Mouse (Mus musculus): ENCODE data around the gene Drosha. TPM values are rescaled to one million over a fixed set of nuclear protein-coding genes. Genes with fewer than 3 reads are reported as not detected.
"Not testable (repeated sequence)": the region's sequence is repeated elsewhere in the genome, so short reads cannot be mapped to it uniquely, and the experiment has no call there.

Drosha gene
- polyA plus RNA-seq (2016; fragmentation: Nextera tagmentation; extraction: Ambion mirVana) = 58.8 and 60.7 TPM in 2 replicates

GRCm38 (mm10) chr15:12824197-12824952, at the start of gene Drosha, which contains the start of gene 6030458C11Rik:
Gene Drosha (plus strand): TSS chr15:12824815.
Gene 6030458C11Rik (minus strand): TSS chr15:12824649.
- peak within 1 kb of the TSS; percentile 71 for H3K4me2 ChIP-seq (replicated peaks)
- no peaks in the 10 kb centered on the region for H3K9me3 ChIP-seq
- H3K4me3 ChIP-seq = peak within 1 kb of the TSS; percentile 81
- no peaks in the 10 kb centered on the region for H3K27me3 ChIP-seq
- H3K27ac ChIP-seq = peak within 1 kb of the TSS; percentile 70
- peak; percentile 100 for ATAC-seq (ENCODE audit: insufficient number of reproducible peaks, insufficient read depth, low FRiP score, low TSS enrichment)
- H3K9ac ChIP-seq = peak within 1 kb of the TSS; percentile 82
- peaks cover 22% of the 10 kb centered on the region for H3K4me1 ChIP-seq
- peaks cover 44% of the 10 kb centered on the region for H3K36me3 ChIP-seq
- 1% methylated on average over 67 of the region's 67 CpGs for WGBS

DNA sequence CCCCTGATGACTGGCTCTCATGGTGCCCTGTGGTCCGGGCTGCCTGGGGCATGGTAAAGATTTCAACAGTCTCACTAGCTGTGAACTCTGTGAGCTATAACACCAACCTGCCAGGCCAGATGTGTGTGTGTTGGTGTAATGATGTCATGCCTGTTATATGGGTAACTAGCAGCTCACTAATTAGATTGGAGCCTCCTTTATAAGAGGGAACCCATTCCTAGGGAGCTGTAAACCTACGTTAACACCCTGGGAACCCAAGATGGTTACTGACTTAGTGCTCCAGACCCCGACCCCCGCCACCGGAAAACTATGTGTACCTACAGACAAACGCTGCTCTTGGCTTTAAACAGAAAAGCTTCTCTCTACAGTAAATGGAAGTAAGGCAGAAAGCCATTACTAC, 43.3 kb upstream of the Drosha start:
- no peaks in the 10 kb centered on the region for H3K9me3 ChIP-seq
- H3K4me1 ChIP-seq = no peaks in the 10 kb centered on the region
- no peak overlapping the region for H3K27ac ChIP-seq
- no peak overlapping the region for H3K4me3 ChIP-seq
- H3K9ac ChIP-seq = no peak overlapping the region
- no peaks in the 10 kb centered on the region for H3K27me3 ChIP-seq
- ATAC-seq (ENCODE audit: insufficient number of reproducible peaks, insufficient read depth, low FRiP score, low TSS enrichment) = no peak
- H3K36me3 ChIP-seq = no peaks in the 10 kb centered on the region
- no peak overlapping the region for H3K4me2 ChIP-seq (replicated peaks)
- 87% methylated on average over 6 of the region's 6 CpGs for WGBS

DNA sequence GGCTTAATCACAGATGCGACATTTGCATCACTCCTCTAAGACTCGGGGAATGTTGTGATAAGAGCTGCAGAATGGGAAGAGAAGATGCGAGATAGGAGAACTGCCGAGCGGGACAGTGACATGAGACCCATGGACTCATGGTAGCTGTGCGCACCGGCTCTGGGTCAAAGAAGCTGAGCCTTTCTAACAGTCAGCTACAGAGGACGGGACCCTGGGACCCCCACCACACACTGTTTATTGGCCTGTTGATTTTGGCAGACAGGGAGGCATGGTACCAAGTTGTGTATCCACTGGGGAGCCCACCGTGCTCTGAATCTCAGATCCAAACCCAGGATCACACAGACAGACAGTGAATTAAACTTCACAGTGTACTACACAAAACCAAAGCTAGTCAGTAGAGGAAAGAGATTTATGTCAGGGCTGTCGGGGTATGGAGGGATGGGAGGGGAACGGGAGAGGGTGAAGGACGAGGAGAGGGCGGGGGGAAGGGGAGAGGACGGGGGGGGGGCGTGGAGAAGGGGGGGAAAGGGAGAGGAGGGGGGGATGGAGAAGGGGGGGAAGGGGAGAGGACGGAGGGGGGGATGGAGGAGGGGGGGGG, 42.8 kb upstream of the Drosha start:
- Histone ChIP-seq H3K9ac (no peak overlapping the region), H3K27me3 (no peaks in the 10 kb centered on the region), H3K4me2 (replicated peaks) (no peak overlapping the region), H3K27ac (no peak overlapping the region), H3K4me3 (no peak overlapping the region), H3K4me1 (no peaks in the 10 kb centered on the region), H3K36me3 (no peaks in the 10 kb centered on the region), H3K9me3 (no peaks in the 10 kb centered on the region)
- 0 out of 2 replicates have a peak, but pooled peaks have one; percentile 15 for ATAC-seq (ENCODE audit: insufficient number of reproducible peaks, insufficient read depth, low FRiP score, low TSS enrichment)
- WGBS = 75% methylated on average over 13 of the region's 16 CpGs

- WGBS = 81% methylated on average over 5 of the region's 5 CpGs
- Histone ChIP-seq H3K9me3 (no peaks in the 10 kb centered on the region), H3K9ac (no peak overlapping the region), H3K4me3 (no peak overlapping the region), H3K27ac (no peak overlapping the region), H3K27me3 (no peaks in the 10 kb centered on the region), H3K4me2 (replicated peaks) (no peak overlapping the region), H3K36me3 (no peaks in the 10 kb centered on the region), H3K4me1 (no peaks in the 10 kb centered on the region; the same call in 1 of the 2 replicates)
- no peak for ATAC-seq (ENCODE audit: insufficient number of reproducible peaks, insufficient read depth, low FRiP score, low TSS enrichment)
These were observed 36.1 kb upstream of the Drosha start for GRCm38 (mm10) chr15:12788536-12788935.

GRCm38 (mm10) chr15:12789406-12789867, 35.2 kb upstream of the Drosha start:
- WGBS = 27% methylated on average over 10 of the region's 10 CpGs
- Histone ChIP-seq H3K27me3 (no peaks in the 10 kb centered on the region), H3K36me3 (no peaks in the 10 kb centered on the region), H3K27ac (no peak overlapping the region), H3K4me3 (no peak overlapping the region), H3K9me3 (no peaks in the 10 kb centered on the region), H3K4me1 (no peaks in the 10 kb centered on the region; the same call in 1 of the 2 replicates), H3K9ac (no peak overlapping the region), H3K4me2 (replicated peaks) (no peak overlapping the region; the same call in 1 of the 2 replicates)
- ATAC-seq (ENCODE audit: insufficient number of reproducible peaks, insufficient read depth, low FRiP score, low TSS enrichment) = no peak

DNA sequence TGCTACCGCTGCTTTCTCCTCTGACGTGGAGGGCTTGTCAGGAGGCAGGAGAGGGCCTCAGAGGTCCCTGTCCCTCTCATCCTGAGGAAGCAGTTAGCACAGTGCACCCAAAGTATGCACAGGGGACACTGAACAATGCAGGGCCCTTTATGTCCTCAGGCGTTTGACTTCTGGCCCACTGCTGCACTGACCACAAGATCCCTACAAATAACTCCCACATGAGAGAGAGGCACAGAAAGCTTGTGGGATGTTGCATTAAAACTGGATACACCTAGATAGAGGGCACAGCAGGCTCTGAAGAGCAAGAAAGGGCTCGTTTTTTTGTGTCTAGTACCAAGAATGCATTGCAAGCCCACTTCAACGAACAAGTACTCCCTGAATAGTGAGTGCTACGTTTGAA, 30.3 kb upstream of the Drosha start:
- H3K36me3 ChIP-seq = no peaks in the 10 kb centered on the region
- H3K4me1 ChIP-seq = no peaks in the 10 kb centered on the region; the same call in 1 of the 2 replicates
- H3K4me3 ChIP-seq = no peak overlapping the region
- no peak overlapping the region for H3K4me2 ChIP-seq (replicated peaks)
- 52% methylated on average over 6 of the region's 6 CpGs for WGBS
- H3K9me3 ChIP-seq = no peaks in the 10 kb centered on the region
- no peak for ATAC-seq (ENCODE audit: insufficient number of reproducible peaks, insufficient read depth, low FRiP score, low TSS enrichment)
- H3K9ac ChIP-seq = no peak overlapping the region
- no peaks in the 10 kb centered on the region; the same call in 1 of the 2 replicates for H3K27me3 ChIP-seq
- no peak overlapping the region for H3K27ac ChIP-seq

GRCm38 (mm10) chr15:12795457-12795894, 29.1 kb upstream of the Drosha start:
- no peak overlapping the region for H3K4me3 ChIP-seq
- 3% methylated on average over 2 of the region's 2 CpGs for WGBS
- no peaks in the 10 kb centered on the region for H3K9me3 ChIP-seq
- no peak for ATAC-seq (ENCODE audit: insufficient number of reproducible peaks, insufficient read depth, low FRiP score, low TSS enrichment)
- no peaks in the 10 kb centered on the region; the same call in 1 of the 2 replicates for H3K27me3 ChIP-seq
- H3K36me3 ChIP-seq = no peaks in the 10 kb centered on the region
- no peak overlapping the region for H3K27ac ChIP-seq
- H3K9ac ChIP-seq = no peak overlapping the region
- no peaks in the 10 kb centered on the region for H3K4me1 ChIP-seq
- no peak overlapping the region for H3K4me2 ChIP-seq (replicated peaks)

- Histone ChIP-seq H3K4me2 (replicated peaks) (no peak overlapping the region), H3K9me3 (no peaks in the 10 kb centered on the region), H3K4me1 (no peaks in the 10 kb centered on the region), H3K9ac (no peak overlapping the region), H3K27ac (no peak overlapping the region), H3K27me3 (no peaks in the 10 kb centered on the region; the same call in 1 of the 2 replicates), H3K4me3 (no peak overlapping the region), H3K36me3 (no peaks in the 10 kb centered on the region)
- 43% methylated on average over 13 of the region's 13 CpGs for WGBS
- no peak for ATAC-seq (ENCODE audit: insufficient number of reproducible peaks, insufficient read depth, low FRiP score, low TSS enrichment)
These were observed 28.6 kb upstream of the Drosha start for GRCm38 (mm10) chr15:12795909-12796470.

DNA sequence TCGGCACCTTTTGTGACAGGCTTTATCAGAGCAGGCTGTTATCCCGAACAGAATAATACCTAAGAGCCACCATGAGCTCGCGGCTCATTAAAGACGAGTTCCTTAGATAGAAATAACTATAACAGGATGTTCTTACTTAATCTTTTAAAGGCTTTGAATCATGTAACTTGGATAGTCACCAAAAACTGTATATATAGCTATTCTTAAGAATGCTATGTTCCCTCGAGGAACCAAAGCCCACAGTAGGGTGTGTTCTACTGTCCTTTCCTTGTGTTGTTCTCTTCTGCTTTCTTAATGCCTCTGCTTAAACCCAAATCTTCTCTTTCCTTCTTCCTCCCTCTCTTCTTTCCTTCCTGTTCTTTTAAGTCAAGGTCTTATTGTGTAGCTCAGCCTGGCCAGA, 26.6 kb upstream of the Drosha start:
- no peak overlapping the region for H3K4me2 ChIP-seq (replicated peaks)
- H3K4me1 ChIP-seq = no peaks in the 10 kb centered on the region
- H3K36me3 ChIP-seq = no peaks in the 10 kb centered on the region
- H3K9me3 ChIP-seq = no peaks in the 10 kb centered on the region
- H3K9ac ChIP-seq = no peak overlapping the region
- H3K4me3 ChIP-seq = no peak overlapping the region
- ATAC-seq (ENCODE audit: insufficient number of reproducible peaks, insufficient read depth, low FRiP score, low TSS enrichment) = no peak
- no peak overlapping the region for H3K27ac ChIP-seq
- H3K27me3 ChIP-seq = no peaks in the 10 kb centered on the region; the same call in 1 of the 2 replicates
- 87% methylated on average over 6 of the region's 6 CpGs for WGBS

GRCm38 (mm10) chr15:12800405-12801141, 24.0 kb upstream of the Drosha start:
- Histone ChIP-seq H3K27me3 (no peaks in the 10 kb centered on the region; the same call in 1 of the 2 replicates), H3K9me3 (no peaks in the 10 kb centered on the region), H3K4me3 (no peak overlapping the region), H3K27ac (no peak overlapping the region), H3K36me3 (no peaks in the 10 kb centered on the region), H3K4me2 (replicated peaks) (no peak overlapping the region), H3K4me1 (no peaks in the 10 kb centered on the region), H3K9ac (no peak overlapping the region)
- ATAC-seq (ENCODE audit: insufficient number of reproducible peaks, insufficient read depth, low FRiP score, low TSS enrichment) = no peak
- 46% methylated on average over 15 of the region's 15 CpGs for WGBS

DNA sequence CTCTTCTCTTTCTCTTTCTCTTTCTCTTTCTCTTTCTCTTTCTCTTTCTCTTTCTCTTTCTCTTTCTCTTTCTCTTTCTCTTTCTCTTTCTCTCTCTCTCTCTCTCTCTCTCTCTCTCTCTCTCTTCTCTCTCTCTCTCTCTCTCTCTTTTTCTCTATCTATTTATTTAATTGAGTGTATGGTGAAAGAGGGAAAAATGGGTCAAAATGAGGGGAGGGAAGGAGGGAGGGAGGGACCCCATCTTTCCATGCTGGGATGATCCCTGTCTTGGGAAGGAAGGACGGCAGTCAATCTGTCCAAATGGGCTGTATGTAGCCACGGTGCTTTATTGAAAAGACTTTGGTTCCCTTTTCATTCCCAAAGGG, 23.5 kb upstream of the Drosha start:
- H3K4me2 ChIP-seq (replicated peaks); H3K9ac ChIP-seq; H3K4me1 ChIP-seq; H3K36me3 ChIP-seq; H3K27ac ChIP-seq; H3K9me3 ChIP-seq; ATAC-seq (ENCODE audit: insufficient number of reproducible peaks, insufficient read depth, low FRiP score, low TSS enrichment); H3K4me3 ChIP-seq; H3K27me3 ChIP-seq: not testable (repeated sequence)
- WGBS = 78% methylated on average over 2 of the region's 2 CpGs

Measured in embryonic facial prominence, embryonic 12.5 days (tissue).